Mouse (Mus musculus): ENCODE data around the gene Rassf2. TPM values are rescaled to one million over a fixed set of nuclear protein-coding genes. Genes with fewer than 3 reads are reported as not detected.

The Rassf2 gene
- 1.6 and 2.2 TPM in 2 replicates for polyA plus RNA-seq (2015; fragmentation: Nextera tagmentation; extraction: Ambion mirVana)

- H3K9ac ChIP-seq = peak within 1 kb of the TSS; percentile 66
- H3K27me3 ChIP-seq = peaks cover 49% of the 10 kb centered on the region
- no peaks in the 10 kb centered on the region for H3K9me3 ChIP-seq (replicated peaks)
- 1% methylated on average over 38 of the region's 48 CpGs for WGBS (ENCODE audit: insufficient replicate concordance)
- no peaks in the 10 kb centered on the region for H3K36me3 ChIP-seq
- ATAC-seq (ENCODE audit: low read depth) (peak; percentile 87), DNase-seq (peak; percentile 66)
- peak within 1 kb of the TSS; percentile 34 for H3K27ac ChIP-seq
- H3K4me2 ChIP-seq = peak within 1 kb of the TSS; percentile 90
- H3K4me3 ChIP-seq (replicated peaks) = peak within 1 kb of the TSS; percentile 62
- H3K4me1 ChIP-seq (replicated peaks) = peaks cover 50% of the 10 kb centered on the region
Measured at GRCm38 (mm10) chr2:132029646-132030417, at the start of gene Rassf2. Rassf2 (minus strand) TSS chr2:132030258.

- peaks cover 8% of the 10 kb centered on the region; the same call in 1 of the 2 replicates for H3K36me3 ChIP-seq
- H3K27ac ChIP-seq = no peak overlapping the region
- no peak overlapping the region for H3K4me3 ChIP-seq (replicated peaks)
- no peak overlapping the region for H3K4me2 ChIP-seq
- H3K9ac ChIP-seq = no peak overlapping the region
- H3K27me3 ChIP-seq = no peaks in the 10 kb centered on the region
- no peak for ATAC-seq (ENCODE audit: low read depth)
- H3K4me1 ChIP-seq (replicated peaks) = no peaks in the 10 kb centered on the region
- no peak for DNase-seq
- 71% methylated on average over 5 of the region's 5 CpGs for WGBS (ENCODE audit: insufficient replicate concordance)
- H3K9me3 ChIP-seq (replicated peaks) = no peaks in the 10 kb centered on the region
Measured at GRCm38 (mm10) chr2:132079139-132079538, 49.1 kb upstream of the Rassf2 start.

DNA sequence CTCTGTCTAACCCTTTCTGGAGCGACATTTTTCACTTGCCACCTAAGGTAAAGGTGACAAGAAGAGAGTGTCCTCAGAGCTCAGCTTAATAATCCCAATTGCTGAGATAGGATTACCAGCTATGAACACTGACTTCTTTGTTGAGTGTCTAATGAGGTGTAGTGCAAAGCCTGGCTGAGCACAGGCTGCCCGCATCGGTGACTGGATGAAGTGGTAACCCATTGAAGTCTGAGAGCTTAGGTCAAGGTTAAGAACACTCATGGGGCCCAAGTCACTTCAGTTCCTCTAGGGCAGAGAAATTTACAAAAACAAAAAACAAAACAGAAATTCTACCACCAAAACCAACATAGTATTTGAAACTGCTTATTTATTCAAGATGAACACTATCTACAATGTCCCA lies 43.0 kb upstream of the Rassf2 start:
- H3K4me2 ChIP-seq = no peak overlapping the region
- 79% methylated on average over 3 of the region's 3 CpGs for WGBS (ENCODE audit: insufficient replicate concordance)
- no peaks in the 10 kb centered on the region for H3K27me3 ChIP-seq
- H3K4me1 ChIP-seq (replicated peaks) = no peaks in the 10 kb centered on the region
- DNase-seq = no peak
- no peak overlapping the region for H3K27ac ChIP-seq
- H3K4me3 ChIP-seq (replicated peaks) = no peak overlapping the region
- no peak for ATAC-seq (ENCODE audit: low read depth)
- no peak overlapping the region for H3K9ac ChIP-seq
- H3K9me3 ChIP-seq (replicated peaks) = no peaks in the 10 kb centered on the region
- peaks cover 16% of the 10 kb centered on the region for H3K36me3 ChIP-seq

DNA sequence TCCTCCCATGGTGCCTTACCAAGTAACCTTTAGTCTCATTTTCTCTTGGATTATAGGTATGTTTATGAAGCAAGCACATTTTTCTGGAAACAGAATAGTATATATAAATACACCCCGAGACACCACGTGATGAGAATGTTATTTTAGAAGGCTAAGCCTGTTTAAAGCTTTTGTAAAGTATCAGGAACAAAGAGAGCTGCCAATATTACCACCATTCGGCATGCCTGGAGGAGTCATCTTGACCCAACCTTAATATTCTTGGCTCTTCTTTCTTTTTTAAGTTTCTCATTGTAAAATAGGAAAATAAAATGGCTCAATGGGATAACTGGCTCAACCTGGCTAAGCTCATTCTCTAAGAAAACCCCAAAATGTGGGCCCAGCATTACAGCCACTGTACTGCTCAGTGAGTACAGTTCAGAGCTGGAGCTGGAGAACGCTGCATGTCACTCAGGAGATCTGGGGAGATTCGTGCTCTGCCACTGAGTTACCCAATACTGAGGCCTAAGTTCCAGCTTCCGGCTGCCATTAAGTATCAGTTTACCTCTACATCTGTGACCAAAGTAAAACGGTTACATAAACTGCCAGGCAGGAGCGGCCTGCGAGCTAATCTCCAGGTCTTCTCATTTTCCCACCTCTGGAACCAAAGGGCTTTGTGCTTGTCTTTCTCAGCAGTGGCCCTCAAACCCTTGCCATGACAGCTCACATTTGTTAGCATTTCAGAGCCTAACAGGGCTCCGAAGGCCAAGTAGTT lies 40.1 kb upstream of the Rassf2 start:
- no peak overlapping the region for H3K27ac ChIP-seq
- H3K4me1 ChIP-seq (replicated peaks) = no peaks in the 10 kb centered on the region
- H3K9me3 ChIP-seq (replicated peaks) = no peaks in the 10 kb centered on the region
- DNase-seq (no peak), ATAC-seq (ENCODE audit: low read depth) (no peak)
- WGBS (ENCODE audit: insufficient replicate concordance) = 77% methylated on average over 10 of the region's 10 CpGs
- no peak overlapping the region for H3K4me2 ChIP-seq
- H3K9ac ChIP-seq = no peak overlapping the region
- no peak overlapping the region for H3K4me3 ChIP-seq (replicated peaks)
- peaks cover 11% of the 10 kb centered on the region for H3K36me3 ChIP-seq
- H3K27me3 ChIP-seq = no peaks in the 10 kb centered on the region

DNA sequence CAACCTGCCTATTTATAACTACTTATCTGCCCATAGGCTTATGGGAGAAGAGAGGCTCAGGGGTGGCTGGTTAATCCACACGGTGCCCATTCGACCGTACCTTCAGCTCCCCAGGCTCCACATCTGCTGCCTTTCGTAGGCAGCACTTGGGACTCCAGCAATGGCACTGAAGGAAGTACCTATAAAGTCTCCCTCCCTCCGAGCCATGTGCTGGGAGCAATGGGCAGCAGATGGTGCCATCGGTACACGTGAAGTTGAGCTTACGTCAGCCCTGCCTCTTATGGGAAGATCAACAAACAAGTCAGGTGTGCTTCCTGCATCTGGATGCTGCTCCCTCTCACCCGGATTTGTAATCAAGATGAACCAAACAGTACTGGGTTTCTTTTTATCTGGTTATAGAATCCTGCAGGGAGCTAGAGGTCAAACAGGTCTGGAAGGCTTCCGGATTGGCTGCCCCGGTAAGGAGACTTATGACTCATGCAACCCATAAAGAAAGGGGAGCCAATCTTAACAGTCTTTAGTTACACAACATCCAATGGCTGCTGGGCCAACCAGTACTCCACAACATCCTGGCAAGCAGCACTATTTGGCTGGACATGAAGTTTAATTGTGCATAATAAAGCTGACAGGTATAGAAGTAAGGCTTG lies 34.2 kb upstream of the Rassf2 start:
- Histone ChIP-seq H3K27ac (no peak overlapping the region), H3K36me3 (peaks cover 3% of the 10 kb centered on the region; the same call in 1 of the 2 replicates), H3K9ac (no peak overlapping the region), H3K4me3 (replicated peaks) (no peak overlapping the region), H3K4me1 (replicated peaks) (no peaks in the 10 kb centered on the region), H3K9me3 (replicated peaks) (no peaks in the 10 kb centered on the region), H3K27me3 (no peaks in the 10 kb centered on the region), H3K4me2 (no peak overlapping the region)
- no peak for ATAC-seq (ENCODE audit: low read depth)
- 76% methylated on average over 11 of the region's 11 CpGs for WGBS (ENCODE audit: insufficient replicate concordance)
- no peak for DNase-seq

DNA sequence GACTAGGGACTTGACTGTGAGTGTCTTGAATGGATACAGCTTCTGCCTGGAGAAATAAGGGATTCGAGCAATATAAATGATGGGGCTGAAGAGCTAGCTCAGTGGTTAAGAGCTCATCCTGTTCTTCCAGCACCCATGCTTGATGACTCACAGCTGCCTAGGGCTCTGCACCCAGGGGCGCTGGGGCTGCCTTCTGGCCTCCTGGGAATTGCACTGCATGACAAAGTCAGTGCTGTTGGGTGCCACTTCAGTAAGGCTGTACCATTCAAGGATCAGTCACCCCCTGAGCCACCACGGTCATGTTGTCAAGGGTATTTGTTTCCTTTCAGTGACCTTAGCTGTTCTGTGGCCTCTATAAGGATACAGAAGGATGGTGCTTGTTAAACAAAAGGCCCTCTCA lies 33.7 kb upstream of the Rassf2 start:
- WGBS (ENCODE audit: insufficient replicate concordance) = 74% methylated on average over 3 of the region's 3 CpGs
- H3K4me1 ChIP-seq (replicated peaks) = no peaks in the 10 kb centered on the region
- no peak overlapping the region for H3K27ac ChIP-seq
- DNase-seq (no peak), ATAC-seq (ENCODE audit: low read depth) (no peak)
- H3K9ac ChIP-seq = no peak overlapping the region
- no peaks in the 10 kb centered on the region for H3K9me3 ChIP-seq (replicated peaks)
- no peaks in the 10 kb centered on the region for H3K27me3 ChIP-seq
- H3K36me3 ChIP-seq = no peaks in the 10 kb centered on the region; the same call in 1 of the 2 replicates
- no peak overlapping the region for H3K4me3 ChIP-seq (replicated peaks)
- H3K4me2 ChIP-seq = no peak overlapping the region

- DNase-seq = no peak
- Histone ChIP-seq H3K27me3 (no peaks in the 10 kb centered on the region), H3K36me3 (peaks cover 9% of the 10 kb centered on the region; the same call in 1 of the 2 replicates), H3K4me1 (replicated peaks) (no peaks in the 10 kb centered on the region), H3K4me3 (replicated peaks) (no peak overlapping the region), H3K27ac (no peak overlapping the region), H3K9me3 (replicated peaks) (no peaks in the 10 kb centered on the region), H3K4me2 (no peak overlapping the region), H3K9ac (no peak overlapping the region)
- ATAC-seq (ENCODE audit: low read depth) = no peak
- WGBS (ENCODE audit: insufficient replicate concordance) = 82% methylated on average over 11 of the region's 11 CpGs
Measured at GRCm38 (mm10) chr2:132061884-132062283, 31.8 kb upstream of the Rassf2 start.

DNA sequence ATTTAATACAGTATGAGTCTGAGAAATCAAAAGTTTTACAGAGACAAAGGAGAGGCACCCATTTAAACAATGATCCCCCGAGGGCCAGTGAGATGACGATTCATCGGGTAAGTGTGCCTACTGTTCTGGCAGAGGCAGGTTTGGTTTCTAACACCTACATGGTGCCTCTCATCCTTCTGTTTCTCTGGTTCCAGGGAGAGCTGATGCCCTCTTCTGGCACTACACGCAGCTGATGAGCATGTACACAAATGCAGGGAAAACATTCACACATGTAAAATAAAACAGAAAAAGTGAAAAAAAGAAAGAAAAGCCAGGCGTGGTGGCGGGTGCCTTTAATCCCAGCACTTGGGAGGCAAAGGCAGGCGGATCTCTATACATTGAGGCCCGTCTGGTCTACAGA lies 29.9 kb upstream of the Rassf2 start:
- H3K27me3 ChIP-seq = no peaks in the 10 kb centered on the region
- H3K4me1 ChIP-seq (replicated peaks) = peaks cover 6% of the 10 kb centered on the region; the same call in 1 of the 2 replicates
- no peaks in the 10 kb centered on the region for H3K9me3 ChIP-seq (replicated peaks)
- no peak for ATAC-seq (ENCODE audit: low read depth)
- peaks cover 20% of the 10 kb centered on the region; the same call in 1 of the 2 replicates for H3K36me3 ChIP-seq
- no peak overlapping the region for H3K9ac ChIP-seq
- H3K4me3 ChIP-seq (replicated peaks) = no peak overlapping the region
- no peak overlapping the region for H3K27ac ChIP-seq
- 75% methylated on average over 8 of the region's 8 CpGs for WGBS (ENCODE audit: insufficient replicate concordance)
- no peak for DNase-seq
- no peak overlapping the region for H3K4me2 ChIP-seq

- Histone ChIP-seq H3K36me3 (peaks cover 20% of the 10 kb centered on the region; the same call in 1 of the 2 replicates), H3K9ac (no peak overlapping the region), H3K4me3 (replicated peaks) (no peak overlapping the region), H3K4me2 (no peak overlapping the region), H3K4me1 (replicated peaks) (peaks cover 22% of the 10 kb centered on the region), H3K9me3 (replicated peaks) (no peaks in the 10 kb centered on the region), H3K27me3 (no peaks in the 10 kb centered on the region), H3K27ac (no peak overlapping the region)
- DNase-seq (no peak), ATAC-seq (ENCODE audit: low read depth) (no peak)
- 76% methylated on average over 8 of the region's 8 CpGs for WGBS (ENCODE audit: insufficient replicate concordance)
Measured at GRCm38 (mm10) chr2:132055349-132055753, 25.3 kb upstream of the Rassf2 start.

GRCm38 (mm10) chr2:132053824-132054223 lies 23.8 kb upstream of the Rassf2 start:
- ATAC-seq (ENCODE audit: low read depth) = no peak
- Histone ChIP-seq H3K36me3 (peaks cover 20% of the 10 kb centered on the region; the same call in 1 of the 2 replicates), H3K9me3 (replicated peaks) (no peaks in the 10 kb centered on the region), H3K9ac (no peak overlapping the region), H3K4me3 (replicated peaks) (no peak overlapping the region), H3K27me3 (no peaks in the 10 kb centered on the region), H3K4me1 (replicated peaks) (peaks cover 32% of the 10 kb centered on the region), H3K27ac (no peak overlapping the region), H3K4me2 (no peak overlapping the region)
- WGBS (ENCODE audit: insufficient replicate concordance) = 56% methylated on average over 4 of the region's 4 CpGs
- DNase-seq = no peak

- DNase-seq (no peak), ATAC-seq (ENCODE audit: low read depth) (peak; percentile 69)
- H3K9ac ChIP-seq = no peak overlapping the region
- no peaks in the 10 kb centered on the region for H3K27me3 ChIP-seq
- H3K4me3 ChIP-seq (replicated peaks) = no peak overlapping the region
- no peak overlapping the region for H3K4me2 ChIP-seq
- peaks cover 37% of the 10 kb centered on the region for H3K4me1 ChIP-seq (replicated peaks)
- H3K27ac ChIP-seq = no peak overlapping the region
- no peaks in the 10 kb centered on the region for H3K9me3 ChIP-seq (replicated peaks)
- peaks cover 10% of the 10 kb centered on the region; the same call in 1 of the 2 replicates for H3K36me3 ChIP-seq
- WGBS (ENCODE audit: insufficient replicate concordance) = 21% methylated on average over 5 of the region's 5 CpGs
Measured at GRCm38 (mm10) chr2:132051798-132052197, 21.7 kb upstream of the Rassf2 start.

Data from liver, embryonic 13.5 days (tissue).